Mouse (Mus musculus) heart, postnatal 0 days (tissue): Measurements from ENCODE around the gene Galnt6.

ENCODE experiments used
- CTCF ChIP-seq: IDR thresholded peaks from 2 replicates; pipeline ENCODE4 v1.5.1; 2016; ENCODE audit warnings: antibody characterized with exemption, control low read depth, low read depth
- EP300 ChIP-seq: IDR thresholded peaks from 2 replicates; pipeline ENCODE4 v1.6.1; 2016; ENCODE audit warnings: antibody characterized with exemption, low read depth

DNA sequence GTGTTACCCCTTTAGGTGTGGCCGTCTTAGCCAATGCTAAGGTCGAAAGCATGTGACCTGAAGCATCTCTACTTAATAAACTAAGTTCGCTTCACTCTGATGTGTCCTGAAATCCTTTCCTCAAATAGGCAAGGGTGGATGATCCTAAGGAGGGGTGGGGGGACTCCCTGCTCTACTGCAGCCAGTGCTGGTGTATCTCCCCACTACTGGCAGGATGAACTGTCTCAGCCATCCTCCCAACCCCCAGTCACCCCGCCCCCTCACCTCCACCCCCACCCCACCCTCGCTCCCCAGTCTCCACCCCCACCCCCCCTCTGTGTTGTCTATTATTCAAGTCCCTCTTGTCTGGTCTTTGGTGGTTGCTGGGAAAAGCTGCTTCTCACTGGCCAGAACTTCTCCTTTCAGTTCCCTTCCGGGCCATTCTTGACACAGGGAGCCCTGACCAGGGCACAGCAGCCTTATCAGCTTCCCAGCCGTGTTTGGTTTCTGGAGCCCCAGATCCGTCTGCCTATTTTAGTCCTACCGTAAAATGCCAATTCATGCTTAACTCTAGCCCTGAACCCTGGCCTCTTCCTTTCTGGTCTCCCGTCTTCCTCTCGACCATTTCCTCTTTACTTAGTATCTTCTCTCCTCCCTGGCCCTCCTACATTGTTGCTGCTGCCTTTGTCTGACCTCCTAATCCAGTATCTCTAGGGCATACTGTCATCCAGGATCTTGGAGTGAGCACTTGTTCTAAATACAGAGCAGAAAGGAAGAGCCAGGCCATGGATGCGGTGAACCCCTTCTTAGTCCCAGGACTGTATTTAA, 55.4 kb downstream of the Galnt6 start:
- no peak for TF ChIP-seq CTCF
- no peak for TF ChIP-seq EP300
